ENCODE assay signal across 7 mouse cellular contexts in the genomic region with DNA sequence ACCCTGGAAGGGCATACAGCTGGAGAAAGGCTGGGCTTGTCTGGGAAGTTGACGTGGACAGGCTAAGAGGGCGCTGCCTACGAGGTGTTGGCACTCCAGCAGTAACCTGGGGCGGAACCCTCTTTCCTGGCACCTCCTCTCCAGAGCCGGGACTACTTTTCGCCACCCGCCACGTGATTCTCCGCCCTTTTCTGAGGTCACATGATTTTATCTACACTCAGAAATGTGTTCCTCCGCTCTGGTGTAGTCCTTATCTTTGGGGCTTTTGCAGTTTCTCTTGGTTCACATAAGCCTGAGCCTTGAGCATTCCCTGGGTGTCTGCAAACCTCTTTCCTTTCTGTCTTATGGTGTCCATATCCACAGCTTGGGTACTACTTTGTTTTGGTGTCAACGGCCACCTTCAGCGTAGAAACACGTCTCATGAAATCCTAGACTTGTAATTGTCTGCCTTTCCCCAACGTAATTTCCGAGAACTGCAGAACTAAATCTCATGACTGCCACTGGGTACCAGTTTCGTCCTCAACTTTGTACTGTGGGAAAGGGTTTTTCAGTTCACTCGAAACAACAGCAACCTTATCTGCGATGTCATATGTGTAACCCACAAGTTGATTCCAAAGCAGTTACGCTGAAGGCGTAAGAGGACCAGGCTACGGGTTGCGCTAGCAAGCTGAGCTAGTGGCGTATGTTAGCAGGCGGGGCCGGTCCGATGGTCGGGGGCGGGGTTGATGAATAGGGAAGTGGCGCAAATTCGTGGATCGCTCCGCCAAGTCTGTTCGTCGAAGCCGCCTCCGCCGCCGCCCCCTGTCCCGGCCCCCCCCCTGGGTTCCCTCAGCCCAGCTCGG. TPM values are rescaled to one million over a fixed set of nuclear protein-coding genes. Genes with fewer than 3 reads are reported as not detected.
DNase-seq lines count a peak whose midpoint lies in the region; ATAC-seq lines count a peak whose summit lies in the region.

Gene Gabarap (plus strand): TSS at position 294 of the 842 bp plus-strand sequence.

- intact Hi-C loops in gastrocnemius, postnatal 36 days (cut with DNase I): loop anchor here (10.0 kb wide), 2 partner anchors 576 to 664 kb away; partner anchors contain the start of genes Eno3, Kdm6b and Pfn1
- intact Hi-C loops in left cerebral cortex, postnatal 25 days (cut with DNase I): loop anchor here (1.0 kb wide), 1 partner anchor 11 kb away; no protein-coding TSS in a partner anchor

- no peaks in the 10 kb centered on the region for H3K9me3 ChIP-seq in intestine, embryonic 15.5 days
- H3K9me3 ChIP-seq in midbrain, embryonic 10.5 days (replicated peaks): no peaks in the 10 kb centered on the region

- DNase-seq in adrenal gland, adult 2 months: peak; percentile 97
- peak; percentile 90 for DNase-seq in embryo, embryonic 11.5 days (ENCODE audit: low read depth, low spot score)
- peak; percentile 92 to 94 for DNase-seq in gastrocnemius, postnatal 36 days
- peak; percentile 95 to 97 for DNase-seq in left cerebral cortex, postnatal 25 days (ENCODE audit: low spot score in 2 of 2)
- peak; percentile 94 for DNase-seq in midbrain, embryonic 10.5 days (ENCODE audit: low spot score)
- DNase-seq in right cerebral cortex, postnatal 4 days: peak; percentile 95

- ATAC-seq in intestine, embryonic 15.5 days: peak; percentile 78

- H3K4me1 ChIP-seq in intestine, embryonic 15.5 days (replicated peaks): peaks cover 5% of the 10 kb centered on the region
- peaks cover 27% of the 10 kb centered on the region for H3K4me1 ChIP-seq in midbrain, embryonic 10.5 days

- peak within 1 kb of the TSS; percentile 80 for H3K4me2 ChIP-seq in intestine, embryonic 15.5 days (replicated peaks)

- peaks cover 31% of the 10 kb centered on the region for H3K36me3 ChIP-seq in intestine, embryonic 15.5 days
- peaks cover 65% of the 10 kb centered on the region for H3K36me3 ChIP-seq in midbrain, embryonic 10.5 days

- H3K27ac ChIP-seq in intestine, embryonic 15.5 days: peak within 1 kb of the TSS; percentile 94
- peak within 1 kb of the TSS; percentile 94 for H3K27ac ChIP-seq in midbrain, embryonic 10.5 days (replicated peaks)

- peak within 1 kb of the TSS; percentile 85 for H3K9ac ChIP-seq in intestine, embryonic 15.5 days

- H3K27me3 ChIP-seq in intestine, embryonic 15.5 days (replicated peaks): no peaks in the 10 kb centered on the region
- no peaks in the 10 kb centered on the region for H3K27me3 ChIP-seq in midbrain, embryonic 10.5 days (ENCODE audit: low read depth, poor library complexity, severe bottlenecking)

- under 1% methylated on average over 40 of the region's 40 CpGs for WGBS in intestine, embryonic 15.5 days
- WGBS in midbrain, embryonic 10.5 days: under 1% methylated on average over 40 of the region's 40 CpGs

- peak within 1 kb of the TSS; percentile 71 for H3K4me3 ChIP-seq in intestine, embryonic 15.5 days (replicated peaks)
- H3K4me3 ChIP-seq in midbrain, embryonic 10.5 days: peak within 1 kb of the TSS; percentile 82

RNA-seq across cellular contexts. Expression of gene Gabarap, which starts in this region (rescaled TPM):
- total RNA-seq in adrenal gland, adult 2 months (2021): 100 to 1,000 TPM; 487 to 580 TPM
- 226 and 315 TPM in 2 replicates for polyA plus RNA-seq in adrenal gland, adult 2 months (2012; rRNA removed)
- 100 to 1,000 TPM; 142 to 178 TPM for total RNA-seq in gastrocnemius, postnatal 36 days (2021)
- polyA plus RNA-seq in intestine, embryonic 15.5 days (2015; fragmentation: Nextera tagmentation; extraction: Ambion mirVana): 529 and 559 TPM in 2 replicates
- total RNA-seq in left cerebral cortex, postnatal 25 days (2021): 100 to 1,000 TPM; 217 to 218 TPM
- polyA plus RNA-seq in midbrain, embryonic 10.5 days (2016; fragmentation: Nextera tagmentation; extraction: Ambion mirVana): 409 and 454 TPM in 2 replicates

Comparison
In these comparisons a context has a peak if more than half of its experiments do, and no peak if none do; other contexts are left out.
1. Peak in every context shown above with its lines: DNase-seq, ATAC-seq, H3K4me3 ChIP-seq and H3K27ac ChIP-seq.